Mouse (Mus musculus): ENCODE data around the gene Hoxd9.

DNA sequence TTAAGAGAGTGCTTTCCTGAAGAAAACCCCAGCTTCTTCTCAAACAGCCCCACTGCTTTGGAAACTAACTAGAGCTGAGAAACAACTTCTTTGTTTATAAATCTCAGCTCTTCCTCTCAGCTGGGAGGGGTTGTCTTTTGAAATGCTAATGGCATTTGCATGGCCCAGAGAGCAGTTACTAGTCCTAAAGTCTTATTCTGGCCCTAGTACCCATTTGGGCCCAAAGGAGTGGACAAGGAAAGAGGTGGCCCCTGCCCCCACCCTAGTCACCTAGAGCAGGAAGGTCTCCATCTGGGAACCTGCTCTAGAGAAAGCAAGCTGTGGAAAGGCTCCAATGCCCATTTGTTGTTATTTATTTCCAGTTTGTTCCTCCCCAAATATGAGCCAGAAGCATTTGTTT lies 33.5 kb downstream of the Hoxd9 start:
- TF ChIP-seq CTCF (IDR thresholded peaks at IDR 0.05; ENCODE audit: low read depth) (no peak), EP300 (optimal IDR thresholded peaks at IDR 0.05) (no peak)
